Mouse (Mus musculus) megakaryocyte, embryonic 14.5 days (primary cell): Measurements from ENCODE around the gene Ankrd27. TPM values are rescaled to one million over a fixed set of nuclear protein-coding genes. Genes with fewer than 3 reads are reported as not detected.

ENCODE experiments used
- H3K27me3 ChIP-seq: replicated peaks from 2 replicates; pipeline ENCODE3; 2012; ENCODE audit warnings: inconsistent platforms
- H3K36me3 ChIP-seq: replicated peaks from 2 replicates; pipeline ENCODE3; 2012; ENCODE audit warnings: low read length, inconsistent platforms, mixed read lengths
- H3K4me1 ChIP-seq: 2 replicates; pipeline ENCODE4 v1.6.1; 2012; ENCODE audit warnings: inconsistent platforms
- H3K4me3 ChIP-seq: replicated peaks from 2 replicates; pipeline ENCODE3; 2012; ENCODE audit warnings: moderate library complexity, mild to moderate bottlenecking, inconsistent platforms
- H3K9me3 ChIP-seq: 2 replicates; pipeline ENCODE4 v1.6.1; 2012; ENCODE audit warnings: inconsistent platforms
- FLI1 ChIP-seq: IDR thresholded peaks from 2 replicates; pipeline ENCODE4 v1.6.1; 2012; ENCODE audit warnings: low read length, inconsistent platforms, mixed read lengths
- GATA1 ChIP-seq: IDR thresholded peaks from 3 replicates; pipeline ENCODE4 v1.6.1; 2012; ENCODE audit warnings: mixed read lengths, low read length, inconsistent platforms, borderline replicate concordance
- polyA plus RNA-seq: library from polyadenylated mRNA; stranded (reverse); fragments of >175 nt; gene quantifications from 2 replicates; pipeline ENCODE4 v1.2.3, GENCODE M21; 2012; ENCODE audit warnings: low replicate concordance; ENCODE audit not compliant: insufficient read depth

Gene Ankrd27
- polyA plus RNA-seq, 1 experiment: 33.7 TPM

DNA sequence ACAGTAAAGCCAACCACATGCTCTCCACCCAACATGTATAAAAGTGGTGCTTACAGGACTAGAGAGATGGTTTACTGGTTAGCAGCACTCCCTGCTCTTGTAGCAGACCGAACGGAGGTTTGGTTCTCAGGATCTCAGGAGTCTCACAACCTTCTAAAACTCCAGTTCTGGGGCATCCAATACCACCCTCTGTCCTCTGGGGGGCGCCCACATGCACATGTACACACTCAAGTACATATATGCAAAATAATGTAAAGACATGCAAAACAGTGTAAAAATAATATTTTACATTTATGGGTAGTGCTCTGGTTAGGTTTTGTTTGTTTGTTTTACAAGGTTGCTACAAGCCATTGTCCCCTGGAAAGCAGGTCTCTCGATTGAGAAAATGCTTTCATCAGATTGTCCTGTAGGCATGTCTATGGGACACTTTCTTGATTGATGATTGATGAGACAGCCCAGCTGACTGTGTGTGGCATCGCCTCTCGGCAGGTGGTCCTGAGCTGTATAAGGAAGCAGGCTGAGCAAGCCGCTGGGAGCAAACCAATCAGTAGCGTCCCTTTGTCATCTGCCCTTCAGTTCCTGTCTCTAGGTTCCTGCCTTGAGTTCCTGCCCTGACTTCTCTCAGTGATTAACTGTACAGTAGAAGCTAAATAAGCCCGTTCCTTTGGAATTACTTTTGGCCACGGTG lies 65.7 kb downstream of the Ankrd27 start:
- Histone ChIP-seq H3K36me3 (no peaks in the 10 kb centered on the region), H3K4me3 (no peak overlapping the region), H3K27me3 (peaks cover 6% of the 10 kb centered on the region), H3K4me1 (peaks cover 18% of the 10 kb centered on the region), H3K9me3 (peaks cover 23% of the 10 kb centered on the region)
- TF ChIP-seq GATA1 (no peak), FLI1 (no peak)

DNA sequence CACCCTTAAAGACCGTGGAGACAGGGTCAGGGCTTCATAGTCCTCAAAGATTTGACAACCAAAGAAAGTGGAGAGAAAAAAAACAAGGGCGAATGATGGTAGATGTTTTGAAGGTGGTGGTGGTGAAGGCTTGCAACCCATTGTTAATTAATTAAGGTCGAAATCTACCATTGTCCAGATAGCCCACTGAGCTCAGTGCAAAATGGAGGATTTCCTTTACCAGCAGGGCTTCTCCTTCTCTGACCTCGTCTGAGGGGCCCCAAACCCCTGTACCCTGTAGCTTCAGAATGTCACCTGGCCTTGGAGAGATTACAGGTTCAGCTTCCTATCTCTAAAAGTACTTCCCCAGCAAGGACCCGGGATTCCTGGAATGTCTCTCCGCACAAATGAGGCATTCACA lies 71.8 kb downstream of the Ankrd27 start:
- Histone ChIP-seq H3K27me3 (peaks cover 9% of the 10 kb centered on the region), H3K36me3 (no peaks in the 10 kb centered on the region), H3K4me3 (no peak overlapping the region), H3K4me1 (no peaks in the 10 kb centered on the region), H3K9me3 (0 out of 2 replicates have a peak, but pooled peaks cover 10% of the 10 kb centered on the region)
- TF ChIP-seq FLI1 (no peak), GATA1 (no peak)

DNA sequence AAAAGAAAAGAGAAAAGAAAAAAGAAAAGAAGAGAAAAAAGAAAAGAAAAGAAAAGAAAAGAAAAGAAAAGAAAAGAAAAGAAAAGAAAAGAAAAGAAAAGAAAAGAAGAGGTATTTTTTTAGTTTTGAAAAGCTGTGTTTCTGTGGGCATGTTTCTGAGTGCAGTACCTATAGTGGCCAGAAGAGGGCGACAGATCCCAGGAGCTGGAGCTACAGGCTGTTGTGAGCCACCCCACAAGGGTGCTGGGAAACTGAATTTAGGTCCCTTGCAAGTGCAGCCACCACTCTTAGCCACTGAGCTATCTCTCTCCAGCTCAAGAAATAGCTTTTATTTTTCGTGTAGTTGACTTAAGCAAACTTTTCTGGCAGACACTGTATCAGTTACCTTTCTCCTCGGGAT lies 73.1 kb downstream of the Ankrd27 start:
- Histone ChIP-seq H3K27me3 (peaks cover 8% of the 10 kb centered on the region), H3K4me1 (no peaks in the 10 kb centered on the region), H3K36me3 (no peaks in the 10 kb centered on the region), H3K4me3 (no peak overlapping the region), H3K9me3 (0 out of 2 replicates have a peak, but pooled peaks cover 10% of the 10 kb centered on the region)
- TF ChIP-seq GATA1 (no peak), FLI1 (no peak)

GRCm38 (mm10) chr7:35663790-35664376 lies 77.8 kb downstream of the Ankrd27 start:
- no peaks in the 10 kb centered on the region for H3K4me1 ChIP-seq

GRCm38 (mm10) chr7:35668066-35669041 lies 82.3 kb downstream of the Ankrd27 start:
- Histone ChIP-seq H3K4me3 (no peak overlapping the region), H3K9me3 (no peaks in the 10 kb centered on the region), H3K27me3 (no peaks in the 10 kb centered on the region), H3K36me3 (no peaks in the 10 kb centered on the region), H3K4me1 (no peaks in the 10 kb centered on the region)
- TF ChIP-seq GATA1 (no peak), FLI1 (no peak)

More at GRCm38 (mm10) chr7:35663790-35664376, 77.8 kb downstream of the Ankrd27 start:
- no peaks in the 10 kb centered on the region for H3K36me3 ChIP-seq
- no peak overlapping the region for H3K4me3 ChIP-seq
- H3K27me3 ChIP-seq: peaks cover 4% of the 10 kb centered on the region
- TF ChIP-seq FLI1 (no peak), GATA1 (no peak)
- 0 out of 2 replicates have a peak, but pooled peaks cover 10% of the 10 kb centered on the region for H3K9me3 ChIP-seq

DNA sequence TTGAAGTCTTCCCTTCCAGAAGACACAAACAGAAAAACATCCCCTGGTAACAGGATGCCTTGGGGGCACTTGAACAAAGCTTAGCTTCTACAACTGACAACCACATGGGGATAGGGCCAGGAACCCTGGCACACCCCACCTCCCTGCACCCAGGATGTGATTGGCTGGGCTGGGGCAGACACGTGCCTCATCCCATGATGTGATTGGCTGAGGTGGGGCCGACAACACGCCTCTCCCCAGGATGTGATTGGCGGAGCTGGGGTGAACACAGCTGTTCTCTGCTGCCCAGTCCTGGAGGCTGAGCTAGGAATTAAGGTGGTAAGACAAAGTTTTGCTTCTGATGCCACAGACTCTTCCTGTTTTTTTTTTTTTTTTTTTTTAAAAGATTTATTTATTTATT lies 92.9 kb downstream of the Ankrd27 start:
- no peaks in the 10 kb centered on the region for H3K36me3 ChIP-seq
- H3K27me3 ChIP-seq: no peaks in the 10 kb centered on the region
- peak overlapping the region; percentile 20 for H3K4me3 ChIP-seq
- TF ChIP-seq GATA1 (no peak), FLI1 (no peak)
- no peaks in the 10 kb centered on the region for H3K4me1 ChIP-seq
- peaks cover 15% of the 10 kb centered on the region for H3K9me3 ChIP-seq

DNA sequence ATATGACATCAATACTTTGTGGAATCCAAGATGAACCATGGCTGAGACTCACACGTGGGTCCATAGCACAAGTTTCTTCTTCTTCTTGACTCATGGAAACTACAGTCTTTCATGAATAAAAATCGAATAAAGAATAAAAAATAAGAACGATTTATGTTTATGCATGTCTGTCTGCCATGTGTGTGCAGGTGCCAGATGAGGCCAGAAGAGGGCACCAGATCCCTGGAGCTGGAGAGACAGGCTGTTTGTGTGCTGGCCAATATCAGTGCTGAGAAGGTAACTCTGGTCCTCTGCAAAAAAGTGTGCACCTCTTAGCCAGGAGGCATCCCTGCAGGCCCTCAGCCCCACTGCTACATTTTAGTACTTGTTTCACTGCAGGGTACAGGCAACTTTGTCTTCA lies 95.5 kb downstream of the Ankrd27 start:
- Histone ChIP-seq H3K27me3 (no peaks in the 10 kb centered on the region), H3K4me3 (no peak overlapping the region), H3K9me3 (peaks cover 15% of the 10 kb centered on the region), H3K36me3 (no peaks in the 10 kb centered on the region), H3K4me1 (no peaks in the 10 kb centered on the region)
- TF ChIP-seq GATA1: no peak
- TF ChIP-seq FLI1: no peak

DNA sequence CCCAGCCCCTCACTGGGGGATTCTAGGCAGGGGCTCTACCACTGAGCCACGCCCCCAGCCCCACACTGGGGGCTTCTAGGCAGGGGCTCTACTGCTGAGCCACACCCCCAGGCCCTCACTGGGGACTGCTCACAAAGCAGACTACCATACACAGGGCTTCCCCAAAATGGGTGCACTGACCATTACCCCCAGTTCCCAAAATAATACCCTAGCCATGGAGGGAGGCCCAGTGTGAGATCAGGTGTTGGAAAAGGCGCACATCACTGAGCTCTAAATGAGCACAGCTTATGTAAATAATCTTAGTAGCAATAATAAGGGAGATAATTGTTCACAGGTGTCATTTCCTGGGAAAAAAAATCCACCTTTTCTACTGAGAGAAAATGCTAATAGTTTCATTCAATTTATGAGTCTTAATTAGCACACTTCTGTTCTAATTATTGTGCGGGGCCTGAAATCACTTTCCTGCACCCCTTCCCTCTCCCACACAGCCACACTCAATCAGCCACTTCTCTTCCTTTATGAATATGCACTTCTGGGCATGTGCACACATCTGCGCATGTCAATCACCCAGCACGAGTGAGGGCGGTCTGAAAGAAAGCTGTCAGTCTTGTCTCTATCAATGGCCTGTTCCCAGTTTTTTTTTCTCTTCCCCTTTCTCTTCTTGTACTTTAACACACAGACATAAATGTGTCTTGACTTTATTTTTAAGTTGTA lies 97.5 kb downstream of the Ankrd27 start:
- Histone ChIP-seq H3K4me1 (0 out of 2 replicates have a peak, but pooled peaks cover 4% of the 10 kb centered on the region), H3K9me3 (peaks cover 4% of the 10 kb centered on the region), H3K36me3 (no peaks in the 10 kb centered on the region), H3K4me3 (no peak overlapping the region), H3K27me3 (no peaks in the 10 kb centered on the region)
- no peak for TF ChIP-seq FLI1
- no peak for TF ChIP-seq GATA1

DNA sequence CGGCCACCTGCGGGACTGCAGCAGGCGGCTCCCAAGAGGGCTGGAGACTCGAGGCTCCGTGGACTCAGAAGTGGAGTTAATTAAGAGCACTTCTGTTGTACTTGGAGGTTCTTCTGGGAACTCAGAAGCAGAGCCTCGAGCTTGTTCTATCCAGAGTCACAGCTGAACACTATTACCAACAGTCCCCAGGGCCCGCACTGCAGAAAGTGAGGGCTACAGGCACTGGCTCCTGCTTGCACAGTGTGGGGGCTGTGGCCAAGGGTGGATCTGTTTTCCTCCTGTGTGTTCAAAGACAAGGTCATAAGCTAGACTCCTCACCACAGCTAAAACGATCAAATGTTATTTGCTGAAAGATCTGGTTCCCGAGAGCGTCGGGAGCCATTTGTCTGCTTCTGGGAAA lies 100.2 kb downstream of the Ankrd27 start:
- Histone ChIP-seq H3K4me3 (no peak overlapping the region), H3K27me3 (no peaks in the 10 kb centered on the region), H3K9me3 (peaks cover 4% of the 10 kb centered on the region), H3K36me3 (peaks cover 21% of the 10 kb centered on the region), H3K4me1 (0 out of 2 replicates have a peak, but pooled peaks cover 4% of the 10 kb centered on the region)
- no peak for TF ChIP-seq GATA1
